ENCODE assay signal across 8 mouse cellular contexts in the genomic region with DNA sequence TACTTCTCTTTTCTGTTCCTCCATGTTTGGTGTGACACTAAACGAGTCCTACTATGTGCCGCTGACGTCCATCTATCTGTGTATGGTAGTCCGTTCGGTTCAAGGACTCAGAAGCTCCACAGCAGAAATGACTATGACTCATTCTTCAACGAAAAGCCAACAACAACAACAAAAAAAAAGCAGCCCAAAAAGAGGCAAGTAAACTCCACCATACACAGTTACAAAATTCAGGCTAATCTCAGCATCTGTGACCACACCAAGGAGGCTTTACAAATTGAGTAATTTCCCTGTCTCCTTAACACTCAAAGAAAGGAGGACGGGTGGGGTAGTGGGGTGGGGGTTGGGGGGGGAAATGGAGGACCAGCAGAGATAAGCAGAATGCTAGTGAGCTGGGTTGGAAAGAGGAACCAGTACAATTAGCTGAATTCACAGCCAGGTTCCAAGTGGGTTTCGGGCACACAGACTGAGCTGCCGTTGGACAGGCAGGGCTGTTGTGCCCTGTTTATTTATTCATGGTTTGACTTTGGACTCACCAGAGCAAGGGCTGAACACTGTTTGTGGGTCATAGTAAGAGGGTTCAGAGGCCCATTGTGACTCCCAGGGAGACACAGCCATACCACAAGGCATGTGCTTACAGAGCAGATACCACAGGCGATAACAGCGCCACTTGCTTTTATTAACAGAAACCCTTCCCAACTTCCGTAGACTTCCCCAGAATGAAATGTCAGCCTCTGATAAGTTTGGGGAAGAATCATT.
DNase-seq lines count a peak whose midpoint lies in the region; ATAC-seq lines count a peak whose summit lies in the region.

No protein-coding gene starts in this region.

- 50% methylated on average over 12 of the region's 12 CpGs for WGBS in heart, embryonic 12.5 days
- 28% methylated on average over 12 of the region's 12 CpGs for WGBS in liver, embryonic 11.5 days
- 88% methylated on average over 12 of the region's 12 CpGs for WGBS in forebrain, embryonic 11.5 days
- WGBS in midbrain, embryonic 11.5 days, result 75% methylated on average over 12 of the region's 12 CpGs

- H3K36me3 ChIP-seq in heart, embryonic 12.5 days, result no peaks in the 10 kb centered on the region
- no peaks in the 10 kb centered on the region for H3K36me3 ChIP-seq in liver, embryonic 11.5 days (ENCODE audit: control insufficient read depth, insufficient read depth, low read length)
- no peaks in the 10 kb centered on the region for H3K36me3 ChIP-seq in forebrain, embryonic 11.5 days (ENCODE audit: control insufficient read depth, insufficient read depth, low read length)
- H3K36me3 ChIP-seq in midbrain, embryonic 11.5 days (ENCODE audit: control insufficient read depth, insufficient read depth, low read length), result no peaks in the 10 kb centered on the region

- no peaks in the 10 kb centered on the region for H3K9me3 ChIP-seq in heart, embryonic 12.5 days (replicated peaks)
- no peaks in the 10 kb centered on the region for H3K9me3 ChIP-seq in liver, embryonic 11.5 days (ENCODE audit: control insufficient read depth, low read length)
- no peaks in the 10 kb centered on the region for H3K9me3 ChIP-seq in forebrain, embryonic 11.5 days (ENCODE audit: control insufficient read depth, low read length)
- H3K9me3 ChIP-seq in midbrain, embryonic 11.5 days (ENCODE audit: control insufficient read depth, low read length), result no peaks in the 10 kb centered on the region

- no peak overlapping the region for H3K4me3 ChIP-seq in heart, embryonic 12.5 days
- H3K4me3 ChIP-seq in liver, embryonic 11.5 days (ENCODE audit: low read depth, low read length), result no peak overlapping the region
- H3K4me3 ChIP-seq in forebrain, embryonic 11.5 days (ENCODE audit: low read depth, low read length), result no peak overlapping the region
- no peak overlapping the region for H3K4me3 ChIP-seq in midbrain, embryonic 11.5 days (ENCODE audit: low read depth, low read length)

- peaks cover 47% of the 10 kb centered on the region for H3K4me1 ChIP-seq in heart, embryonic 12.5 days (replicated peaks)
- peaks cover 30% of the 10 kb centered on the region for H3K4me1 ChIP-seq in liver, embryonic 11.5 days (replicated peaks; ENCODE audit: control insufficient read depth, insufficient read depth, low read length)
- no peaks in the 10 kb centered on the region for H3K4me1 ChIP-seq in forebrain, embryonic 11.5 days (replicated peaks; ENCODE audit: control insufficient read depth, insufficient read depth, low read length)
- 0 out of 2 replicates have a peak, but pooled peaks cover 2% of the 10 kb centered on the region for H3K4me1 ChIP-seq in midbrain, embryonic 11.5 days (ENCODE audit: control insufficient read depth, insufficient read depth, low read length)

- peak; percentile 23 for DNase-seq in thymus, postnatal 0 days (ENCODE audit: low spot score)
- no peak for DNase-seq in thymus, postnatal 25 days
- peak; percentile 73 for DNase-seq in liver, embryonic 11.5 days (ENCODE audit: low spot score)
- peak; percentile 80 for DNase-seq in yolk sac, embryonic 10.5 days (ENCODE audit: low spot score)
- no peak for DNase-seq in forebrain, embryonic 11.5 days (ENCODE audit: low spot score)
- DNase-seq in left cerebral cortex, adult 8-10 months (ENCODE audit: low spot score in 2 of 2), result no peak
- no peak for DNase-seq in midbrain, embryonic 11.5 days (ENCODE audit: low spot score, missing footprints)

- peak overlapping the region; percentile 34; the same call in 1 of the 2 replicates for H3K27ac ChIP-seq in heart, embryonic 12.5 days (ENCODE audit: poor library complexity, severe bottlenecking)
- H3K27ac ChIP-seq in liver, embryonic 11.5 days (ENCODE audit: low read depth, low read length), result peak overlapping the region; percentile 92
- H3K27ac ChIP-seq in forebrain, embryonic 11.5 days (ENCODE audit: low read depth, low read length), result no peak overlapping the region
- no peak overlapping the region for H3K27ac ChIP-seq in midbrain, embryonic 11.5 days (ENCODE audit: low read depth, low read length)

- ATAC-seq in heart, embryonic 12.5 days (ENCODE audit: insufficient number of reproducible peaks, low FRiP score), result no peak; the same call in 1 of the 2 replicates
- peak; percentile 87 for ATAC-seq in liver, embryonic 11.5 days (replicated peaks; ENCODE audit: low FRiP score)
- ATAC-seq in forebrain, embryonic 11.5 days (replicated peaks; ENCODE audit: low FRiP score), result no peak
- ATAC-seq in midbrain, embryonic 11.5 days (ENCODE audit: low FRiP score), result no peak

- H3K4me2 ChIP-seq in heart, embryonic 12.5 days, result peak overlapping the region; percentile 25
- H3K4me2 ChIP-seq in liver, embryonic 11.5 days, result peak overlapping the region; percentile 53
- no peak overlapping the region for H3K4me2 ChIP-seq in forebrain, embryonic 11.5 days (ENCODE audit: low read depth, low read length, severe bottlenecking)
- H3K4me2 ChIP-seq in midbrain, embryonic 11.5 days, result no peak overlapping the region

- H3K27me3 ChIP-seq in heart, embryonic 12.5 days (replicated peaks), result no peaks in the 10 kb centered on the region
- no peaks in the 10 kb centered on the region for H3K27me3 ChIP-seq in liver, embryonic 11.5 days (replicated peaks; ENCODE audit: control insufficient read depth, insufficient read depth, low read length)
- H3K27me3 ChIP-seq in forebrain, embryonic 11.5 days (ENCODE audit: control insufficient read depth, insufficient read depth, low read length), result no peaks in the 10 kb centered on the region
- no peaks in the 10 kb centered on the region for H3K27me3 ChIP-seq in midbrain, embryonic 11.5 days (ENCODE audit: control insufficient read depth, insufficient read depth, low read length)

- no peak overlapping the region for H3K9ac ChIP-seq in heart, embryonic 12.5 days
- H3K9ac ChIP-seq in liver, embryonic 11.5 days (ENCODE audit: low read depth, low read length), result peak overlapping the region; percentile 35
- no peak overlapping the region for H3K9ac ChIP-seq in forebrain, embryonic 11.5 days (ENCODE audit: low read length)
- H3K9ac ChIP-seq in midbrain, embryonic 11.5 days (ENCODE audit: low read length), result no peak overlapping the region

Comparison
In these comparisons a context has a peak if more than half of its experiments do, and no peak if none do; other contexts are left out.
1. DNase-seq: peak in thymus, postnatal 0 days (single experiment), liver, embryonic 11.5 days (single experiment) and yolk sac, embryonic 10.5 days (single experiment); none in thymus, postnatal 25 days (single experiment), forebrain, embryonic 11.5 days (single experiment), left cerebral cortex, adult 8-10 months (0 of 2) and midbrain, embryonic 11.5 days (single experiment).
2. H3K27ac ChIP-seq: peak in heart, embryonic 12.5 days (single experiment) and liver, embryonic 11.5 days (single experiment); none in forebrain, embryonic 11.5 days (single experiment) and midbrain, embryonic 11.5 days (single experiment).
3. H3K4me2 ChIP-seq: peak in heart, embryonic 12.5 days (single experiment) and liver, embryonic 11.5 days (single experiment); none in forebrain, embryonic 11.5 days (single experiment) and midbrain, embryonic 11.5 days (single experiment).